Mouse (Mus musculus) layer of hippocampus, postnatal 10 days (tissue): ENCODE results near the gene Gm14862. TPM values are rescaled to one million over a fixed set of nuclear protein-coding genes. Genes with fewer than 3 reads are reported as not detected.

Experiments
- DNase-seq, 2 experiments: peaks; one replicate each; pipeline ENCODE4 v3.0.0; 2021; ENCODE audit warnings: low spot score in 2 of 2
- total RNA-seq, 2 experiments: library from RNA; stranded (reverse); gene quantifications; 2 replicates each; pipeline ENCODE4 v1.2.3; 2021

Gene Gm14862
- total RNA-seq, 2 experiments from 2014 or later: not detected

- DNase-seq: no peak
Observed at GRCm38 (mm10) chrX:9222412-9223221, 34.1 kb downstream of the Gm14862 start.

- DNase-seq: no peak
Observed at GRCm38 (mm10) chrX:9221736-9222135, 35.0 kb downstream of the Gm14862 start.

DNA sequence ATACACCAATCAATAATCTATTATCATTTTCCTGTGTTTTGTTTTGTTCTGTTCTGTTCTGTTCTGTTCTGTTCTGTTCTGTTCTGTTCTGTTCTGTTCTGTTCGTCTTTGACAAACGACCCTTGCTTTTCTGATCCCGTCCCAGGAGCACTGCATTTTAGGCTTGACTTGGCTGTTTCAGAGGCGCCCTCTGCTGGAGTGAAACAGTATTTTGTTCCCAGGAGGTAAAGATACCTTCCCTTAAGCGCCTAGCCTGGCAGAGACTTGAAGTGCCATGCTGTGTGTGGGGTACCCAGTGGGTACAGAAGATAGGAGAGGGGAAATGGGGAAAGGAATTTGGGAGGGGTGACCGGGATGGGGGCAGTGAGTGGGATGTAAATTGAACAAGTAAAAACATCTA lies 35.5 kb downstream of the Gm14862 start:
- DNase-seq: peak; percentile 28 to 47

- DNase-seq: no peak
Observed at GRCm38 (mm10) chrX:9219570-9219969, 37.1 kb downstream of the Gm14862 start.

DNA sequence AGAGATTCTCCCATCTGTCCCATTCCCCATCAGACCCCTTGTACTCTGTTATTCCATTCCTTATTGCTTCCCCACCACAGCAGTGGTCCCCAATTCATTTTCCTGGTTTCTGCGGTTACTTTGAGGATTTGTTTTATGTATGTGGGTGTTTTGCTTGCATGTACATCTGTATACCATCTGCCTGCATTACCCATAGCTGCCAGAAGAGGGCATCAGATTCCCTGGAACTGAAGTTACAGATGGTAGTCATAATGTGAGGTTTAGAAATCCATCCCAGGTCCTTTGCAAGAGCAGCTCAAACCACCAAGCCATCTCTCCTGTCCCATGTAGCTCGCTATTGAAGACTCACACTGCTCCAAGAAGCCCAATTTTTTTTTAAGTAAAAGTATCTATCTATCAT lies 40.5 kb downstream of the Gm14862 start:
- no peak for DNase-seq

DNA sequence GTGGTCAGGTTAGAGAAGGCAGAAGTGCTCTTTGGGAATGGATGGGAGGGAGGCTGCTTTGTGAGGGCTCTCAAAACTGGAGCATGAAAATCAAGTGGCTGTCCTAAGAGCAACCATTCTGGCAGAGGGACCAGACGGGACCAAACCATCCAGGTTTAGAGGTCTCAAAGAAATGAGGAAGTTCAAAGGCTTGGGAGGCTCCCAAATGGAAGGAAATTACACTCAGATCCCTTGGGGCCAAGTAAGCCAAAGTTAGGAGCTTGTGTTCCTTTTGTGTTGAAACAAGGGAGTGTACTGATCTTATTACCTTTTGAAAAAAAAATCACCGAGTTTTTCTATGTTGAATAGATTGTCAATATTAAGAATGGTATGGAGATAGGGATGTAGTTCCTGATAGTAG lies 51.6 kb downstream of the Gm14862 start:
- no peak for DNase-seq

DNA sequence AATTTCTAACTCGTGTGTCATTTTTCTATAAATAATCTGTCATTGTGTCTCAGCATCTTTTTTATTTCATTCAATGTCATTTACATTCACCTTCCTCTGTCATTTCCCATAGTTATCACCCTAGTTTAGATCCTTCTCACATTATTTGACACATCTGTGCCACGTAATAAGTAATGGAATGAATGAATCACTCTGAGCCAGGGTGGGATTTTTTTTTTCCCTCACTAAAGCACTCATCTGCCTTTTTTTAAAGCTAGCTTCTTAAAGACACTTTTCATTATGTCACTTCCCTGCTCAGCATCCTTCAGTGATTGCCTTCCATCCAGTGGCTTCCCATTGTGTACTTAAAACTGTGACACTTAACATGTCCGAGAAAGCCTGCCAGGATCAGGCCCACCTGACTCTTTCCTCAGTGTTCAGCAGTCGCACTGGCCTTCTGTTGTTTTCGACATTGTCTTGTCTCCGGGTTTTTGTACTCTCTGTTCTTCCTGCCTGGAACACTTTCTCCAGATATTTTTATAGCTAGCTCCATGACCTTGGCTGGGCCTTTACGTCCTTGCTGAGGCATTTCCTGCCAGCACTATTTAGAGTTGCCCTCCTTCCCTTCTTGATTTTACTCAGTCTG lies 53.8 kb downstream of the Gm14862 start:
- no peak for DNase-seq

DNA sequence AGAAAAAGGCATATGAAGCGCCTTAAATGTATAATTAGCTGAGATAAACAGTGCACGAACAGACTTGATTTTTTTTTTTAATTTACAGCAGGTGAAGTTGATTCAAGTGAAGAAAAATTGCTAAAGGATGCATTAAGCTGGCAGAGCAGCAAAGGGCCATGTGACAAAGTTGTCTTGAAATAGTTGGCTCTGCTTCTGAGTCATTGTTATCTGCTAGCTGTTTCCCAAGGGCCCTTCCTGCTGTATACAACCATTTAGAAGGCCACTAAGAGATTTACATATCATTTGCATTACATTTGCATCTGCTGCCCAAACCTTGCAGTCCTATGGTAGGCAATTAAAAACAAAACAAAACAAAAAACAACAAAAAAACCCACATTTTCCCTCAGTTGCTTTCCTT lies 54.7 kb downstream of the Gm14862 start:
- DNase-seq: no peak

Other genes with a start within 250 kb of the Gm14862 start
- not detected for gene Fthl17e, start 223.4 kb downstream of the Gm14862 start, total RNA-seq
- not detected for gene Fthl17f, start 193.9 kb downstream of the Gm14862 start, total RNA-seq
- gene 4930402K13Rik, start 152.3 kb downstream of the Gm14862 start, total RNA-seq: not detected
- 1 to 10 TPM; 3.9 to 5.5 TPM for gene Lancl3, start 57.0 kb downstream of the Gm14862 start, total RNA-seq
- 10 to 100 TPM in 1 of 2 experiments, 1 to 10 TPM in 1; 9.1 to 11.5 TPM for gene Xk, start 15.9 kb upstream of the Gm14862 start, total RNA-seq
- gene H2al1m, start 26.9 kb upstream of the Gm14862 start, total RNA-seq: not detected
- not detected for gene H2al1k, start 93.7 kb upstream of the Gm14862 start, total RNA-seq
- under 1 TPM; 0.47 to 0.91 TPM for gene Cybb, start 230.9 kb upstream of the Gm14862 start, total RNA-seq